Mouse (Mus musculus) kidney, embryonic 16.5 days (tissue): ENCODE results near the gene Fryl. TPM values are rescaled to one million over a fixed set of nuclear protein-coding genes. Genes with fewer than 3 reads are reported as not detected.
A peak's percentile ranks its signal among the peaks of the same experiment; 100 is the strongest.
"Not testable (repeated sequence)": the region's sequence is repeated elsewhere in the genome, so short reads cannot be mapped to it uniquely, and the experiment has no call there.

Source experiments
- ATAC-seq: fragments of 200-750 bp; cut with Nextera tagmentation; 2 replicates; pipeline ENCODE4 v1.8.0; 2017; ENCODE audit warnings: moderate TSS enrichment; ENCODE audit not compliant: low FRiP score, low TSS enrichment
- H3K27ac ChIP-seq: fragments of 300-500 bp; sonication (generic); 2 replicates; pipeline ENCODE4 v1.5.1; 2014; ENCODE audit warnings: low read length
- H3K27me3 ChIP-seq: fragments of 300-500 bp; sonication (generic); 2 replicates; pipeline ENCODE4 v1.6.1; 2014; ENCODE audit warnings: low read length, control low read depth, mixed read lengths; ENCODE audit not compliant: insufficient read depth
- H3K36me3 ChIP-seq: fragments of 300-500 bp; sonication (generic); 2 replicates; pipeline ENCODE4 v1.6.1; 2014; ENCODE audit warnings: low read length, control low read depth, mixed read lengths; ENCODE audit not compliant: insufficient read depth
- H3K4me1 ChIP-seq: fragments of 300-500 bp; sonication (generic); 2 replicates; pipeline ENCODE4 v1.6.1; 2014; ENCODE audit warnings: low read length, control low read depth, mixed read lengths; ENCODE audit not compliant: insufficient read depth
- H3K4me2 ChIP-seq: fragments of 300-500 bp; sonication (generic); replicated peaks from 2 replicates; pipeline ENCODE4 v1.6.1; 2014; ENCODE audit warnings: low read depth, low read length
- H3K4me3 ChIP-seq: fragments of 300-500 bp; sonication (generic); 2 replicates; pipeline ENCODE4 v1.5.1; 2014; ENCODE audit warnings: mild to moderate bottlenecking, low read length
- H3K9ac ChIP-seq: fragments of 300-500 bp; sonication (generic); replicated peaks from 2 replicates; pipeline ENCODE4 v1.6.1; 2014; ENCODE audit warnings: low read length
- H3K9me3 ChIP-seq: fragments of 300-500 bp; sonication (generic); 2 replicates; pipeline ENCODE4 v1.6.1; 2016; ENCODE audit warnings: low read length, control low read depth
- WGBS: fragments of 180-500 bp; shearing (Covaris S2); extraction: QIAGEN DNeasy Blood & Tissue Kit; methylation state at CpG from one replicate; pipeline ENCODE4 v1.1.7; 2014; 5-methylcytosine and 5-hydroxymethylcytosine counted together
- polyA plus RNA-seq: library from polyadenylated mRNA; unstranded; fragments of >200 nt; fragmentation: Nextera tagmentation; extraction: Ambion mirVana; gene quantifications from 2 replicates; pipeline ENCODE4 v1.2.1, GENCODE M21; 2015

The Fryl gene
- polyA plus RNA-seq, 1 experiment from 2014 or later: 27.9 TPM

DNA sequence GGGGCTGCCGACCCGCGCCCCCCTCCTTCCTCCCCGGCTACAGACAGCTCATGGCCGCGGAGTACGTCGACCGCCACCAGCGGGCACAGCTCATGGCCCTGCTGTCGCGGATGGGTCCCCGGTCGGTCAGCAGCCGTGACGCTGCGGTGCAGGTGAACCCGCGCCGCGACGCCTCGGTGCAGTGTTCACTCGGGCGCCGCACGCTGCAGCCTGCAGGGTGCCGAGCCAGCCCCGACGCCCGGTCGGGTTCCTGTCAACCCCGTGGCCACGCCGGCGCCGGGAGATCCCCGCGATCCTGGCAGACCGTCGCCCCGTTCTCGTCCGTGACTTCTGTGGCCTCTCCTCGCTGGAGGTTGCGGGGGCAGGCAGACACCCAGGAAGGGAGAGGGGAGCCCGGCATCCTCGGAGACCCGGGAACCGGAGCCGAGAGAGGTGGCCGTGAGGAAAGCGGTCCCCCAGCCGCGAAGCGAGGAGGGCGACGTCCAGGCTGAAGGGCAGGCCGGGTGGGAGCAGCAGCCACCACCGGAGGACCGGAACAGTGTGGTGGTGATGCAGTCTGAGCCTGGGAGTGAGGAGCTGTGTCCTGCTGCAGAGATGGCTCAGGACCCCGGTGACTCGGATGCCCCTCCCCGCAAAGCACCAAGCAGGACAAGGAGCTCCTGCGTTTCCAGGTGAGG lies 242.7 kb downstream of the Fryl start:
- H3K9ac ChIP-seq: peak overlapping the region; percentile 35; the same call in 1 of the 2 replicates
- peaks cover 22% of the 10 kb centered on the region for H3K27me3 ChIP-seq
- under 1% methylated on average over 44 of the region's 65 CpGs for whole genome bisulfite sequencing
- H3K4me1 ChIP-seq, H3K36me3 ChIP-seq, H3K27ac ChIP-seq, H3K9me3 ChIP-seq: not testable (repeated sequence)
- peak; percentile 83 for ATAC-seq
- H3K4me3 ChIP-seq: peak overlapping the region; percentile 48
- H3K4me2 ChIP-seq: peak overlapping the region; percentile 71

DNA sequence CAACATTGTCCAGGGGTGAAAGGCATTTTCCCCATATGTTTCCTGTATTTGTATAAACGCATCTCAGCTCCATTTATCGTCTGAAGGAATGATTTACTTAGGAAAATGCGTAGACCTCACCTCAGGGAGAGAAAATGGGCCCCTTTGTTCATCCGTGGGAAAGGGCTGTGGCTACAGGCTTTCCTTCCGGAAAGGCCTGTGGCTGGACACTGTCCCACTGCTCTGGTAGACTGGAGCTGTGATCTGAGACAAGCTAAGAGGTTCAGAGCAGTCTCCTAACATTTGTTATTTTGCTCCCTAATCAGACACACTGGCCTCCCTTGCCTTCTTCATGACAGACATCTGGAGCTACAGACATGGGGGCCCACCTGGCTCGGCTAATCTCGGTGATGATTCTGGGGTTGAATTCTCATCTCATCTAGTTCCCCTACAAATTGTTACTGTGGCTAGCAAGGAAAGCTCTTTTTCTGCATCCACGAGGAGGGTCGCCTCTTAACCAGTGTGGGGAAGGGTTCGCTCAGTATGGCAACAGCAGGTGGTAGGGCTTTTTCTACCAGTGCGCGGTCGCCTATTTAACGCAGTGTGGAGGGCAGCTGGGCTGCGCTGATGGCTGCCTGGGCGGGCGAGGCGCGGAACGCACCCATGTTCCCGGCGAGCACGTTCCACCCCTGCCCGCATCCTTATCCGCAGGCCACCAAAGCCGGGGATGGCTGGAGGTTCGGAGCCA lies 243.4 kb downstream of the Fryl start:
- 27% methylated on average over 22 of the region's 27 CpGs for WGBS
- not testable (repeated sequence) for H3K9ac ChIP-seq, H3K9me3 ChIP-seq, H3K36me3 ChIP-seq, H3K4me1 ChIP-seq, H3K27ac ChIP-seq
- Histone ChIP-seq H3K4me3 (peak overlapping the region; percentile 48), H3K27me3 (peaks cover 29% of the 10 kb centered on the region), H3K4me2 (peak overlapping the region; percentile 71)
- ATAC-seq: peak; percentile 47; the same call in 1 of the 2 replicates

DNA sequence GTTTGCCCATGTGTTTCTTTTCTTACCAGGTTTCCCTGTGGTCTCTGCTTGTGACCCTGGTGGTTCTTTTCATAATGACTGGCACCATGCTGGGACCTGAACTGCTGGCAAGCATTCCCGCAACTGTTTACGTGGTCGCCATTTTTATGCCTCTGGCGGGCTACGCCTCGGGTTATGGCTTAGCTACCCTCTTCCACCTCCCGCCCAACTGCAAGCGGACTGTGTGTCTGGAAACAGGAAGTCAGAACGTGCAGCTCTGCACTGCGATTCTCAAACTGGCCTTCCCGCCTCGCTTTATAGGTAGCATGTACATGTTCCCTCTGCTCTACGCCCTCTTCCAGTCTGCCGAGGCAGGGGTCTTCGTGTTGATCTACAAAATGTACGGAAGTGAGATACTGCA lies 244.6 kb downstream of the Fryl start:
- H3K36me3 ChIP-seq, H3K9me3 ChIP-seq, H3K4me3 ChIP-seq, H3K4me2 ChIP-seq, ATAC-seq, H3K9ac ChIP-seq, H3K27ac ChIP-seq, H3K4me1 ChIP-seq: not testable (repeated sequence)
- H3K27me3 ChIP-seq: peaks cover 39% of the 10 kb centered on the region
- 96% methylated on average over 14 of the region's 16 CpGs for WGBS

DNA sequence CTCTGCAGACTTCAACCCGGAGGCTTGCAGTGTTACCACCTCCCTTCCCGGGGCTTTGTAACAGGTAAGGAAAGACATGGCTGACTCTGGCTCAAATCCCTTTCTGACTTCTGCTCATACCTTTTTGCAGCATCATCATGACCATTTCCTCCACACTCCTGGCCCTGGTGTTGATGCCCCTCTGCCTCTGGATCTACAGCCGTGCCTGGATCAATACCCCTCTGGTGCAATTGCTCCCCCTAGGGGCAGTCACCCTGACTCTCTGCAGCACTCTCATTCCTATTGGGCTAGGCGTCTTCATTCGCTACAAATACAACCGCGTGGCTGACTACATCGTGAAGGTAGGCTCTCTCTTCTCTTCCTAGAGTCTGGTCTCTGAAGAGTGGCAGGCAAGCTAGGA lies 248.2 kb downstream of the Fryl start:
- WGBS: 48% methylated on average over 8 of the region's 8 CpGs
- H3K27me3 ChIP-seq: peaks cover 40% of the 10 kb centered on the region
- H3K27ac ChIP-seq, H3K36me3 ChIP-seq, H3K4me1 ChIP-seq, H3K9me3 ChIP-seq, H3K4me2 ChIP-seq, H3K4me3 ChIP-seq, H3K9ac ChIP-seq, ATAC-seq: not testable (repeated sequence)

DNA sequence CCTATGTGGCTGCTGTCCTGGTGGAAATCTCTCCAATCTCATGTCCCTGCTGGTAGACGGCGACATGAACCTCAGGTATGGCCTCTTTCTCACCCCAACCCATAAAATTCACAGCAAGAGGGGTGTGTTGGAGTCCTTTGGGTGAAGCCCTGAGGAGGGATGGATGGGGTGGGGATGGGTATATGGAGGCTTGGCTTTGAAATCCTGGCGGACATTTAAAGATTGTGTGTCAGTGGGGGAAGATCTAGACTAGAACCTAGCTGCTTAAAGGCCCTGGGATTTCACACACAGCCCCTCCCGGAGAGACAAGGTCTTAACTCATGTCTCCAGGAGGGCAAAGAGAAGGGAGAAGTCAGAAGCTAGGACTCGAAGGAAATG lies 248.8 kb downstream of the Fryl start:
- Histone ChIP-seq H3K36me3 (no peaks in the 10 kb centered on the region), H3K4me3 (peak overlapping the region; percentile 47), H3K4me1 (peaks cover 8% of the 10 kb centered on the region), H3K27ac (no peak overlapping the region), H3K9ac (no peak overlapping the region), H3K27me3 (peaks cover 35% of the 10 kb centered on the region), H3K4me2 (peak overlapping the region; percentile 77; the same call in 1 of the 2 replicates), H3K9me3 (no peaks in the 10 kb centered on the region)
- peak; percentile 42; the same call in 1 of the 2 replicates for ATAC-seq
- WGBS: 34% methylated on average over 5 of the region's 5 CpGs

DNA sequence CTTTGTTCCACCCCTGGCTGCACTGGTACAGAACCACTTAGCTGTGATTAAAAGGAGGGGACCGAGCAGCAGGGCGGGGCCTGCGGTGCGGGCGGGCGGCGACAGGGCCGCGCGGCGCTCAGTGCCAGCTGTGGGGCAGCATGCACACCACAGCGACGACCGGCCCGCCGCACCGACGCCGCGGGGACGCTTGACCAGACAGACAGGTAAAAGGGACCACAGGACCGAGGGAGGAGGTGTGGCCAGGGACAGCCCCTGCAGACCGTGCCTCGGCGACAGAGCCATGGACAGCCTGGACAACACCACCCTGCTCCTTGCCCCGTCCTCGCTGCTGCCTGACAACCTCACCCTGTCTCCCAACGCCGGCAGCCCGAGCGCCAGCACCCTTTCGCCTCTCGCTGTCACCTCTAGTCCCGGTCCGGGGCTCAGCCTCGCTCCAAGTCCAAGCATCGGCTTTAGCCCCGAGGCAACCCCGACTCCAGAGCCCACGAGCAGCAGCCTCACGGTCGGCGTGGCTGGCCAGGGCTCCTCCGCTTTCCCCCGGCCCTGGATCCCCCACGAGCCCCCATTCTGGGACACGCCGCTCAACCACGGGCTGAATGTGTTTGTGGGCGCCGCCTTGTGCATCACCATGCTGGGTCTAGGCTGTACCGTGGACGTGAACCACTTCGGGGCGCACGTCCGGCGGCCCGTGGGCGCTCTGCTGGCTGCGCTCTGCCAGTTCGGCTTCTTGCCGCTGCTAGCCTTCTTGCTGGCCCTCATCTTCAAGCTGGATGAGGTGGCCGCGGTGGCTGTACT lies 249.4 kb downstream of the Fryl start, which contains the start of gene Slc10a4:
Gene Slc10a4 (plus strand): TSS at position 100 of the 798 bp plus-strand sequence.
- ATAC-seq: peak; percentile 92
- Histone ChIP-seq H3K27ac (no peak within 1 kb of the TSS), H3K27me3 (peaks cover 32% of the 10 kb centered on the region), H3K9ac (0 out of 2 replicates have a peak within 1 kb of the TSS, but pooled peaks have one; percentile 35), H3K4me2 (peak within 1 kb of the TSS; percentile 77), H3K36me3 (no peaks in the 10 kb centered on the region), H3K4me3 (peak within 1 kb of the TSS; percentile 47), H3K9me3 (no peaks in the 10 kb centered on the region), H3K4me1 (peaks cover 8% of the 10 kb centered on the region)
- 6% methylated on average over 65 of the region's 65 CpGs for WGBS

DNA sequence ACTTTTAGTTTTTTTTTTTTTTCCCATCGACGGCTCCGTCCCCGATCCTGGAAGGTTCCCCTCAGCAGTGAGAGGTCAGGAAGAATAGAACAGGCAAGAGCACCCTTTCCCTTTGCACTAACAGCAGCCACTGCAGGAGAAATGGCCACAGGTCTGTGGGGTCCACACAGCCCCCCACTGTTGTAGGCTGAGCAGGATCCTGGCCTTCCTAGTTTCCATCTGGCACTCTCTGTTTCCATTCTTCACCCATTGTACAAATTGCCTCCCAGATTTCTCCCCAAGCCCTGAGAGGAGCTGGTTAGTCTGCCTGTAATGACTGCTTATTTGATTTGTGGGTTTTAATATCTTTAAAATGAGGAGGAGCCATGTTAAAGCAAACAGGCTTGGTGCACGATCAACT lies 252.4 kb downstream of the Fryl start:
- no peak overlapping the region for H3K27ac ChIP-seq
- H3K9ac ChIP-seq: no peak overlapping the region
- 78% methylated on average over 5 of the region's 5 CpGs for WGBS
- H3K36me3 ChIP-seq: no peaks in the 10 kb centered on the region
- ATAC-seq: no peak
- peaks cover 8% of the 10 kb centered on the region for H3K4me1 ChIP-seq
- no peak overlapping the region for H3K4me2 ChIP-seq
- no peaks in the 10 kb centered on the region for H3K9me3 ChIP-seq
- H3K4me3 ChIP-seq: no peak overlapping the region
- peaks cover 32% of the 10 kb centered on the region for H3K27me3 ChIP-seq

DNA sequence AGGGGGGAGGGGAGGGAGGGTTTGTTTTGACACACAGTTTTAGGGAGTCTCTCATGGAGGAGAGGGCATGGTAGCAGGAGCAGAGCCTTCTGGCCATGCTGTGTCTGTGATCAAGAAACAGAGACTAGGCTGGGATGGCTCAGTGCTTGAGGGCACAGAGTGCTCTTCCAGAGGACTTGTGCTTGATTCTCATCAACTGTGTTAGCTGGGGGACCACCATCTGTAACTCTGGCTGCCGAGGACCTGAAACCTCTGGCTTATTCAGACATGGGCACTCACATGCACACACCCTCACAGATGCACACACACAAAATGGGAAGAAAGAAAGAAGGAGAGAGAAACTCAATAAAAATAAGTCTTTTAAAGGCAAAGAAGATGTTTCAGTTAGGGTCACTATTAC lies 257.9 kb downstream of the Fryl start:
- not testable (repeated sequence) for H3K9ac ChIP-seq, H3K4me1 ChIP-seq, H3K36me3 ChIP-seq, H3K4me2 ChIP-seq, H3K27ac ChIP-seq, H3K9me3 ChIP-seq, H3K27me3 ChIP-seq, ATAC-seq, H3K4me3 ChIP-seq
- 96% methylated on average over 1 of the region's 1 CpGs for WGBS

DNA sequence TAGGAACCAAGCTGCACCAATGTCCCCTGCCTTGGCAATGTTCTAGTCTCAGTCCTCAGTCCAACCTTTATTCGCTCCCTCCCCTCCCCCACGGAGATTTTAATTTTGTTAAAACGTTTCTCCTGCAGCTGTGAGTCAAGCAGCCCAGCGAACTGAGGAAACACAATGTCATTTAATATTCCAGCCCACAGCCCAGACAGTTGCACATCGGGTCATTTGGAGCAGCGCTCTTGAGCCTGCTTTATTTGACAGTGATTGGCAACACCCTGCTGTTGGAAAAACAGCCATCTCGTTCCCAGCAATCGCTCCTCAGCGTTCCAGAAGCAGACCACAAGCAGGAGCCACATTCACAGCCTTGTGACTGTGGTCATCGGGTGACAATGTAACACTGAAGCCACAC lies 261.0 kb downstream of the Fryl start:
- 14% methylated on average over 10 of the region's 10 CpGs for WGBS
- Histone ChIP-seq H3K9me3 (no peaks in the 10 kb centered on the region), H3K4me3 (no peak overlapping the region), H3K4me2 (no peak overlapping the region), H3K27ac (no peak overlapping the region), H3K4me1 (peaks cover 6% of the 10 kb centered on the region), H3K9ac (no peak overlapping the region), H3K36me3 (no peaks in the 10 kb centered on the region), H3K27me3 (no peaks in the 10 kb centered on the region)
- ATAC-seq: peak; percentile 35; the same call in 1 of the 2 replicates
